Mouse (Mus musculus) liver, embryonic 14.5 days (tissue): ENCODE measurements around the gene Prl8a9. TPM values are rescaled to one million over a fixed set of nuclear protein-coding genes. Genes with fewer than 3 reads are reported as not detected.

Experiments
- ATAC-seq: fragments of 200-750 bp; cut with Nextera tagmentation; 2 replicates; pipeline ENCODE4 v1.8.0; 2017; ENCODE audit warnings: moderate number of reproducible peaks, mild to moderate bottlenecking, moderate library complexity; ENCODE audit not compliant: insufficient read depth
- DNase-seq, 3 experiments: peaks; one replicate each; pipeline ENCODE4 v3.0.0-alpha.2; 2012 to 2013; ENCODE audit warnings: low read depth in 3 of 3, low spot score in 3 of 3
- H3K27ac ChIP-seq: fragments of 300-500 bp; sonication (generic); 2 replicates; pipeline ENCODE4 v1.5.1; 2014; ENCODE audit warnings: moderate library complexity, mild to moderate bottlenecking, control low read depth, inconsistent platforms
- H3K27me3 ChIP-seq: fragments of 300-500 bp; sonication (generic); 2 replicates; pipeline ENCODE4 v1.6.1; 2014; ENCODE audit warnings: mild to moderate bottlenecking, low read length, moderate library complexity; ENCODE audit not compliant: control insufficient read depth, insufficient read depth
- H3K36me3 ChIP-seq: fragments of 300-500 bp; sonication (generic); replicated peaks from 2 replicates; pipeline ENCODE4 v1.6.1; 2014; ENCODE audit warnings: low read depth; ENCODE audit not compliant: control insufficient read depth, insufficient read depth
- H3K4me1 ChIP-seq, 2 experiments: fragments of 200-500 bp in 1 of 2; fragments of 300-500 bp in 1 of 2; sonication (generic) in 1 of 2; replicated peaks; 2 replicates each; pipeline ENCODE4 v1.6.1; 2012 to 2014; ENCODE audit warnings: antibody characterized with exemption in 1 of 2, inconsistent platforms in 1 of 2, low read length in 1 of 2; ENCODE audit not compliant: control insufficient read depth in 2 of 2, insufficient read depth in 2 of 2
- H3K4me2 ChIP-seq: fragments of 300-500 bp; sonication (generic); 2 replicates; pipeline ENCODE4 v1.6.1; 2014; ENCODE audit warnings: low read depth, mild to moderate bottlenecking, control low read depth, moderate library complexity
- H3K4me3 ChIP-seq, 2 experiments: fragments of 200-500 bp in 1 of 2; fragments of 300-500 bp in 1 of 2; sonication (generic) in 1 of 2; 2 replicates each; pipeline ENCODE4 v1.5.1; 2012 to 2014; ENCODE audit warnings: low read depth in 2 of 2, low read length in 2 of 2, mild to moderate bottlenecking in 2 of 2, control low read depth in 1 of 2, inconsistent platforms in 1 of 2, moderate library complexity in 1 of 2; ENCODE audit not compliant: insufficient read depth in 1 of 2
- H3K9ac ChIP-seq: fragments of 300-500 bp; sonication (generic); replicated peaks from 2 replicates; pipeline ENCODE4 v1.6.1; 2014; ENCODE audit warnings: mild to moderate bottlenecking, control low read depth, moderate library complexity
- H3K9me3 ChIP-seq: fragments of 300-500 bp; sonication (generic); 2 replicates; pipeline ENCODE4 v1.6.1; 2016; ENCODE audit warnings: low read length, mixed read lengths; ENCODE audit not compliant: control insufficient read depth
- CTCF ChIP-seq: IDR thresholded peaks from 2 replicates; pipeline ENCODE4 v1.5.1; 2016; ENCODE audit warnings: antibody characterized with exemption, low read depth, control low read depth
- EP300 ChIP-seq: IDR thresholded peaks from 2 replicates; pipeline ENCODE4 v1.6.1; 2016; ENCODE audit warnings: antibody characterized with exemption, low read depth
- WGBS: fragments of 180-500 bp; shearing (Covaris S2); extraction: QIAGEN DNeasy Blood & Tissue Kit; methylation state at CpG from one replicate; pipeline ENCODE4 v1.1.7; 2014; ENCODE audit not compliant: insufficient replicate concordance; 5-methylcytosine and 5-hydroxymethylcytosine counted together
- polyA plus RNA-seq, 2 experiments: library from polyadenylated mRNA; depleted of rRNA in 1 of 2; stranded (reverse) in 1 of 2; unstranded in 1 of 2; fragments of >200 nt; fragmentation: Nextera tagmentation in 1 of 2; extraction: Ambion mirVana in 1 of 2; gene quantifications; 2 replicates each; pipeline versions ENCODE4 v1.2.1 to v1.2.3; 2012 to 2014

The Prl8a9 gene
- polyA plus RNA-seq, 2 experiments = not detected

DNA sequence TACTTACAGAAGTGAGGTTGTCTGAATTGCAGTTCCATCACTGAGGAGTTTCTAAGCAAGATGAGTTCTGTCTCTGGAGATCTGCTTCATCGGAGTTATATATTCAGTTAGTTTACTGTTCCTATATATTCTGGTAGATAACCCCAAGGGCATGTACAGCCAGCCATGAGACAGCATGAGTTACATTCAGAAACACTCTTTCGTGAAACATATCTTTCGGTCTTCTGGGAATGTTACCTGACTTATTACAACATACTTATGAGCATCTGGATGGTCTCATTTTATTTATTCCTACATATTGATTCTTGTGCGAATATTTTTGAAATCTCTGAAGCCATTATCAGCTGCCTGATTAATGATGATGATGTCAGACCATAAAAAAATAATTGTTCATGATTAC is 51.3 kb downstream of the Prl8a9 start, which contains the start of gene Prl8a8:
Prl8a8 (minus strand) TSS at position 101 of the 400 bp plus-strand sequence.
- Histone ChIP-seq H3K4me2 (no peak within 1 kb of the TSS), H3K4me1 (no peaks in the 10 kb centered on the region), H3K4me3 (no peak within 1 kb of the TSS), H3K36me3 (no peaks in the 10 kb centered on the region), H3K9me3 (no peaks in the 10 kb centered on the region), H3K27me3 (no peaks in the 10 kb centered on the region), H3K27ac (no peak within 1 kb of the TSS), H3K9ac (no peak within 1 kb of the TSS)
- no peak for TF ChIP-seq CTCF
- no peak for TF ChIP-seq EP300
- DNase-seq (no peak), ATAC-seq (no peak)
- WGBS = 64% methylated on average over 4 of the region's 4 CpGs

Other genes starting within 250 kb of the Prl8a9 start
- not detected in 2 replicates for gene Prl8a2, start 218.9 kb downstream of the Prl8a9 start, polyA plus RNA-seq (2012; rRNA removed)
- not detected in 2 replicates for gene Prl8a2, start 218.9 kb downstream of the Prl8a9 start, polyA plus RNA-seq (2014; fragmentation: Nextera tagmentation; extraction: Ambion mirVana)
- gene Prl2b1, start 173.8 kb downstream of the Prl8a9 start, polyA plus RNA-seq (2012; rRNA removed) = not detected in 2 replicates
- not detected in 2 replicates for gene Prl2b1, start 173.8 kb downstream of the Prl8a9 start, polyA plus RNA-seq (2014; fragmentation: Nextera tagmentation; extraction: Ambion mirVana)
- not detected in 2 replicates for gene Prl8a6, start 125.9 kb downstream of the Prl8a9 start, polyA plus RNA-seq (2012; rRNA removed)
- gene Prl8a6, start 125.9 kb downstream of the Prl8a9 start, polyA plus RNA-seq (2014; fragmentation: Nextera tagmentation; extraction: Ambion mirVana) = not detected in 2 replicates
- gene Prl8a8, start 51.4 kb downstream of the Prl8a9 start, polyA plus RNA-seq (2012; rRNA removed) = not detected in 2 replicates
- gene Prl8a8, start 51.4 kb downstream of the Prl8a9 start, polyA plus RNA-seq (2014; fragmentation: Nextera tagmentation; extraction: Ambion mirVana) = not detected in 2 replicates
- not detected in 2 replicates for gene Prl8a1, start 17.6 kb upstream of the Prl8a9 start, polyA plus RNA-seq (2012; rRNA removed)
- not detected in 2 replicates for gene Prl8a1, start 17.6 kb upstream of the Prl8a9 start, polyA plus RNA-seq (2014; fragmentation: Nextera tagmentation; extraction: Ambion mirVana)
- gene Prl7b1, start 46.0 kb upstream of the Prl8a9 start, polyA plus RNA-seq (2012; rRNA removed) = not detected in 2 replicates
- not detected in 2 replicates for gene Prl7b1, start 46.0 kb upstream of the Prl8a9 start, polyA plus RNA-seq (2014; fragmentation: Nextera tagmentation; extraction: Ambion mirVana)
- gene Prl7a1, start 77.9 kb upstream of the Prl8a9 start, polyA plus RNA-seq (2012; rRNA removed) = not detected in 2 replicates
- not detected in 2 replicates for gene Prl7a1, start 77.9 kb upstream of the Prl8a9 start, polyA plus RNA-seq (2014; fragmentation: Nextera tagmentation; extraction: Ambion mirVana)
- gene Prl7a2, start 103.4 kb upstream of the Prl8a9 start, polyA plus RNA-seq (2012; rRNA removed) = 0.02 TPM in 1 of 2 replicates, not detected in the other
- gene Prl7a2, start 103.4 kb upstream of the Prl8a9 start, polyA plus RNA-seq (2014; fragmentation: Nextera tagmentation; extraction: Ambion mirVana) = not detected in 2 replicates
- gene Prl7d1, start 152.1 kb upstream of the Prl8a9 start, polyA plus RNA-seq (2012; rRNA removed) = not detected in 2 replicates
- gene Prl7d1, start 152.1 kb upstream of the Prl8a9 start, polyA plus RNA-seq (2014; fragmentation: Nextera tagmentation; extraction: Ambion mirVana) = not detected in 2 replicates
- not detected in 2 replicates for gene Prl7c1, start 216.2 kb upstream of the Prl8a9 start, polyA plus RNA-seq (2012; rRNA removed)
- not detected in 2 replicates for gene Prl7c1, start 216.2 kb upstream of the Prl8a9 start, polyA plus RNA-seq (2014; fragmentation: Nextera tagmentation; extraction: Ambion mirVana)
- not detected in 2 replicates for gene Prl2a1, start 237.0 kb upstream of the Prl8a9 start, polyA plus RNA-seq (2012; rRNA removed)
- gene Prl2a1, start 237.0 kb upstream of the Prl8a9 start, polyA plus RNA-seq (2014; fragmentation: Nextera tagmentation; extraction: Ambion mirVana) = not detected in 2 replicates